Mouse (Mus musculus) E14TG2a.4 (cell line): ENCODE results near the gene Lrr1.
A peak's percentile ranks its signal among the peaks of the same experiment; 100 is the strongest.

Source experiments
- CTCF ChIP-seq: conservative IDR thresholded peaks from 2 replicates; pipeline ENCODE4 v1.5.1; 2014; ENCODE audit warnings: low read length
- NANOG ChIP-seq: IDR thresholded peaks from 2 replicates; pipeline ENCODE4 v1.6.1; 2014; ENCODE audit warnings: borderline replicate concordance, low read length, mixed read lengths
- POU5F1 ChIP-seq: IDR thresholded peaks from 2 replicates; pipeline ENCODE4 v1.6.1; 2014; ENCODE audit warnings: low read length, borderline replicate concordance

- TF ChIP-seq CTCF (peak; percentile 92), NANOG (no peak), POU5F1 (no peak)
Observed at GRCm38 (mm10) chr12:69159578-69159940, 9.1 kb upstream of the Lrr1 start.
